8 mouse cellular contexts compared by ENCODE assay signal in the genomic region with DNA sequence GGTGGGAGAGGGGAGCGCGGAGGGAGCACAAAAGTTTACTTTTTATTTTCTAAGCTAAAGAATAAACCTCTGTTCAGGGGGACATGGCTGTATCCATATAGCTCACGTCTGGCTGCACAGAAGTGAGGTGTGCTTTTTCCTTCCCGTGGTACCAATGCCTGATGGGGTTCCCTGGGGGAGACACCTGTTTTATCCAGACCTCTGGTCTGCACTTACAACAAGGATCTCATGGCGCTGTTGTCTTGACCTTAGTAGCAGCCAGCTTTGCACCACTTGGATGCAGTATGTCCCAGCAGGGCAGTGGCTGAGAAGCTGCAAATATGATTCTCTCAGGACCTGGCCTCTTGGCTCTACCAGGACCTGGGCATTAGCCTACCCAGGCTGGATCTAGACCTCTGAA.
DNase-seq lines count a peak whose midpoint lies in the region; ATAC-seq lines count a peak whose summit lies in the region.

No protein-coding gene starts in this region.

- H3K9ac ChIP-seq in forebrain, embryonic 16.5 days (replicated peaks; ENCODE audit: low read depth, low read length) = peak overlapping the region; percentile 45
- H3K9ac ChIP-seq in neural tube, embryonic 15.5 days (replicated peaks) = no peak overlapping the region

- WGBS in forebrain, embryonic 16.5 days = 4% methylated on average over 5 of the region's 5 CpGs
- 6% methylated on average over 5 of the region's 5 CpGs for WGBS in neural tube, embryonic 15.5 days

- peaks cover 11% of the 10 kb centered on the region; the same call in 1 of the 2 replicates for H3K27me3 ChIP-seq in forebrain, embryonic 16.5 days (replicated peaks; ENCODE audit: control insufficient read depth, insufficient read depth, low read length)
- peaks cover 2% of the 10 kb centered on the region; the same call in 1 of the 2 replicates for H3K27me3 ChIP-seq in neural tube, embryonic 15.5 days (replicated peaks)

- no peak overlapping the region for H3K27ac ChIP-seq in forebrain, embryonic 16.5 days (ENCODE audit: low read length)
- H3K27ac ChIP-seq in neural tube, embryonic 15.5 days (replicated peaks) = 0 out of 2 replicates have a peak overlapping the region, but pooled peaks have one; percentile 23

- peak; percentile 16; the same call in 1 of the 2 replicates for ATAC-seq in forebrain, embryonic 16.5 days
- peak; percentile 30; the same call in 1 of the 2 replicates for ATAC-seq in neural tube, embryonic 15.5 days (ENCODE audit: low FRiP score)

- DNase-seq in cerebellum, adult 8-10 months = peak; percentile 3
- no peak for DNase-seq in cerebellum, adult 9-11 months
- DNase-seq in B cell, adult 2 months = peak; percentile 2 to 4
- DNase-seq in kidney, postnatal 36 days = peak; percentile 8
- DNase-seq in ovary, postnatal 14 days (ENCODE audit: low spot score) = no peak
- DNase-seq in spleen, postnatal 14 days (ENCODE audit: low spot score in 2 of 2) = no peak

- H3K9me3 ChIP-seq in forebrain, embryonic 16.5 days (ENCODE audit: control insufficient read depth, low read length) = no peaks in the 10 kb centered on the region
- no peaks in the 10 kb centered on the region for H3K9me3 ChIP-seq in neural tube, embryonic 15.5 days (replicated peaks)

- no peaks in the 10 kb centered on the region for H3K36me3 ChIP-seq in forebrain, embryonic 16.5 days (ENCODE audit: control insufficient read depth, insufficient read depth)
- H3K36me3 ChIP-seq in neural tube, embryonic 15.5 days = no peaks in the 10 kb centered on the region

- H3K4me2 ChIP-seq in forebrain, embryonic 16.5 days (ENCODE audit: low read length) = peak overlapping the region; percentile 56
- H3K4me2 ChIP-seq in neural tube, embryonic 15.5 days = peak overlapping the region; percentile 66

- peaks cover 21% of the 10 kb centered on the region for H3K4me1 ChIP-seq in forebrain, embryonic 16.5 days (replicated peaks; ENCODE audit: control insufficient read depth, insufficient read depth, low read length)
- peaks cover 18% of the 10 kb centered on the region for H3K4me1 ChIP-seq in neural tube, embryonic 15.5 days

- peak overlapping the region; percentile 33 for H3K4me3 ChIP-seq in forebrain, embryonic 16.5 days (replicated peaks; ENCODE audit: low read length)
- H3K4me3 ChIP-seq in neural tube, embryonic 15.5 days (replicated peaks) = peak overlapping the region; percentile 32

Comparison
In these comparisons a context has a peak if more than half of its experiments do, and no peak if none do; other contexts are left out.
1. DNase-seq: peak in cerebellum, adult 8-10 months (single experiment), B cell, adult 2 months (2 of 2) and kidney, postnatal 36 days (2 of 2); none in cerebellum, adult 9-11 months (single experiment), ovary, postnatal 14 days (single experiment) and spleen, postnatal 14 days (0 of 2).